Mouse (Mus musculus) liver, postnatal 0 days (tissue): ENCODE results near the gene Alkbh8.

Experiments
- CTCF ChIP-seq: sonication (generic); IDR thresholded peaks from 2 replicates; pipeline ENCODE4 v1.5.1; 2016; ENCODE audit warnings: antibody characterized with exemption, low read depth
- EP300 ChIP-seq: IDR thresholded peaks from 2 replicates; pipeline ENCODE4 v1.6.1; 2016; ENCODE audit warnings: antibody characterized with exemption, low read depth, mild to moderate bottlenecking

DNA sequence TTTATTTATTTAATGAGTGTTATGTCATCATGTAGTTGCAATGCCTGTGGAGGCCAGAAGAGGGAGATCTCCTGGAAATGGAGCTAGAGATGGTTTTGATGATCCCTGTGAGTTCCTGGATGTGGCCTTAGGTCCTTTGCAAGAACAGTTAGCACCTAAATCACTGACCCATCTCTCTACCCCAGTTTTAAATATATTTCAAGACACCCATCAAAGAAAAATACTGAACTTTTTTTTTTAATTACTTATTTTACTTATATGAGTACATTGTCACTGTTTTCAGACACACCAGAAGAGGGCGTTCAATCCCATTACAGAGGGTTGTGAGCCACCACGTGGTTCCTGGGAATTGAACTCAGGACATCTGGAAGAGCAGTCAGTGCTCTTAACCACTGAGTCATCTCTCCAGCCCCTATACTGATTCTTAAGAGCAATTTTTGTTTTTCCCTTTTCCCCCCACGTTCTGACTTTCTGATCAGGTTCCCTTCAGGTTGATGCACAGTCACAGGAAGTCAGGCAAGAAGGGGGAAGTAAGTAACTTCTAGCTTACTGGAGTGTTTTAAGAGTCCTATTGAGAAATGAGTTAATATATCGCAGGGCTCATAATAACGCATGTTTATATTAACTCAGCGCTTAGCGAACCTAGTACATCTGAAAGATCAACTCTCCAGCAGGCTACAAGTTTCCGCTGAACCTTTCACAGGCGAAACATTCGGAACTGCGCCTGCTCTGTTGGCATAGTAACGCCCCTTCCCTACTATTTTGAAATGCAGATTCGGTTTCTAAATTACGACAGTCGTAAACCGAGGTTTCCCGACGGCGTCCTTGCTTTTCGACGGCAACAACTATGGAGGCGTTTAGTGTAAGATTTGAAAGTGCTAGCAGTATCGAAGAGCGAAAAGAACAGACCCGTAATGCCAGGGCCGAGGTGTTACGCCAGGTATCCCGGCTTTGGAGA is 68.6 kb downstream of the Alkbh8 start, which contains the start of gene Cwf19l2:
- TF ChIP-seq CTCF (peak; percentile 59), EP300 (peak; percentile 9; the same call in 1 of the 2 replicates)
